Mouse (Mus musculus): Measurements from ENCODE around the gene Lrrc1. TPM values are rescaled to one million over a fixed set of nuclear protein-coding genes. Genes with fewer than 3 reads are reported as not detected.

The Lrrc1 gene
- polyA plus RNA-seq, 1 experiment from 2014 or later: 12.5 TPM

GRCm38 (mm10) chr9:77428115-77428747 is 116.4 kb downstream of the Lrrc1 start:
- peak overlapping the region; percentile 22; the same call in 1 of the 2 replicates for H3K9ac ChIP-seq
- H3K27ac ChIP-seq: no peak overlapping the region
- H3K4me2 ChIP-seq: peak overlapping the region; percentile 32
- peaks cover 21% of the 10 kb centered on the region for H3K4me1 ChIP-seq
- WGBS: 40% methylated on average over 14 of the region's 14 CpGs
- no peaks in the 10 kb centered on the region for H3K9me3 ChIP-seq (replicated peaks)
- H3K36me3 ChIP-seq (ENCODE audit: poor library complexity, severe bottlenecking): peaks cover 10% of the 10 kb centered on the region
- no peaks in the 10 kb centered on the region for H3K27me3 ChIP-seq
- peak; percentile 9; the same call in 1 of the 2 replicates for ATAC-seq
- no peak overlapping the region for H3K4me3 ChIP-seq

GRCm38 (mm10) chr9:77427292-77428114 is 117.2 kb downstream of the Lrrc1 start:
- ATAC-seq: peak; percentile 72; the same call in 1 of the 2 replicates
- Histone ChIP-seq H3K4me3 (no peak overlapping the region), H3K27ac (no peak overlapping the region), H3K4me2 (peak overlapping the region; percentile 32), H3K36me3 (ENCODE audit: poor library complexity, severe bottlenecking) (peaks cover 10% of the 10 kb centered on the region), H3K4me1 (peaks cover 21% of the 10 kb centered on the region), H3K9ac (peak overlapping the region; percentile 22; the same call in 1 of the 2 replicates), H3K9me3 (replicated peaks) (no peaks in the 10 kb centered on the region), H3K27me3 (no peaks in the 10 kb centered on the region)
- 40% methylated on average over 23 of the region's 23 CpGs for WGBS

GRCm38 (mm10) chr9:77426110-77426509 is 118.6 kb downstream of the Lrrc1 start:
- H3K4me2 ChIP-seq: no peak overlapping the region

GRCm38 (mm10) chr9:77425553-77425952 is 119.1 kb downstream of the Lrrc1 start:
- H3K27ac ChIP-seq: no peak overlapping the region
- H3K27me3 ChIP-seq: no peaks in the 10 kb centered on the region
- no peaks in the 10 kb centered on the region for H3K36me3 ChIP-seq (ENCODE audit: poor library complexity, severe bottlenecking)
- no peaks in the 10 kb centered on the region for H3K9me3 ChIP-seq (replicated peaks)
- 94% methylated on average over 4 of the region's 4 CpGs for WGBS
- no peak for ATAC-seq
- no peak overlapping the region for H3K4me3 ChIP-seq
- peaks cover 21% of the 10 kb centered on the region for H3K4me1 ChIP-seq
- no peak overlapping the region for H3K9ac ChIP-seq
- H3K4me2 ChIP-seq: no peak overlapping the region

More at GRCm38 (mm10) chr9:77426110-77426509, 118.6 kb downstream of the Lrrc1 start:
- Histone ChIP-seq H3K9ac (no peak overlapping the region), H3K4me1 (peaks cover 21% of the 10 kb centered on the region), H3K36me3 (ENCODE audit: poor library complexity, severe bottlenecking) (peaks cover 1% of the 10 kb centered on the region; the same call in 1 of the 2 replicates), H3K27ac (no peak overlapping the region), H3K27me3 (no peaks in the 10 kb centered on the region), H3K9me3 (replicated peaks) (no peaks in the 10 kb centered on the region), H3K4me3 (no peak overlapping the region)
- 83% methylated on average over 14 of the region's 14 CpGs for WGBS
- ATAC-seq: 0 out of 2 replicates have a peak, but pooled peaks have one; percentile 9

- H3K4me3 ChIP-seq: no peak overlapping the region
- H3K27ac ChIP-seq: no peak overlapping the region
- H3K9me3 ChIP-seq (replicated peaks): no peaks in the 10 kb centered on the region
- no peak overlapping the region for H3K4me2 ChIP-seq
- no peak overlapping the region for H3K9ac ChIP-seq
- WGBS: 93% methylated on average over 4 of the region's 4 CpGs
- H3K4me1 ChIP-seq: no peaks in the 10 kb centered on the region
- ATAC-seq: no peak
- H3K36me3 ChIP-seq (ENCODE audit: poor library complexity, severe bottlenecking): no peaks in the 10 kb centered on the region
- H3K27me3 ChIP-seq: no peaks in the 10 kb centered on the region
Observed at GRCm38 (mm10) chr9:77420200-77420585, 124.5 kb downstream of the Lrrc1 start.

GRCm38 (mm10) chr9:77419501-77420199 is 125.0 kb downstream of the Lrrc1 start:
- Histone ChIP-seq H3K27me3 (no peaks in the 10 kb centered on the region), H3K27ac (no peak overlapping the region), H3K9me3 (replicated peaks) (no peaks in the 10 kb centered on the region), H3K4me3 (no peak overlapping the region), H3K9ac (no peak overlapping the region), H3K36me3 (ENCODE audit: poor library complexity, severe bottlenecking) (no peaks in the 10 kb centered on the region), H3K4me1 (no peaks in the 10 kb centered on the region), H3K4me2 (no peak overlapping the region)
- ATAC-seq: no peak
- WGBS: 92% methylated on average over 9 of the region's 9 CpGs

- Histone ChIP-seq H3K9me3 (replicated peaks) (no peaks in the 10 kb centered on the region), H3K36me3 (ENCODE audit: poor library complexity, severe bottlenecking) (no peaks in the 10 kb centered on the region), H3K27ac (no peak overlapping the region), H3K4me1 (no peaks in the 10 kb centered on the region), H3K4me2 (no peak overlapping the region), H3K4me3 (no peak overlapping the region), H3K27me3 (no peaks in the 10 kb centered on the region), H3K9ac (no peak overlapping the region)
- 87% methylated on average over 2 of the region's 2 CpGs for whole genome bisulfite sequencing
- no peak for ATAC-seq
Observed at GRCm38 (mm10) chr9:77418800-77419199, 125.9 kb downstream of the Lrrc1 start.

GRCm38 (mm10) chr9:77416486-77416885 is 128.2 kb downstream of the Lrrc1 start:
- Histone ChIP-seq H3K9me3 (replicated peaks) (no peaks in the 10 kb centered on the region), H3K27me3 (no peaks in the 10 kb centered on the region), H3K9ac (no peak overlapping the region), H3K36me3 (ENCODE audit: poor library complexity, severe bottlenecking) (no peaks in the 10 kb centered on the region), H3K4me1 (0 out of 2 replicates have a peak, but pooled peaks cover 6% of the 10 kb centered on the region), H3K4me3 (no peak overlapping the region), H3K27ac (no peak overlapping the region), H3K4me2 (no peak overlapping the region)
- 95% methylated on average over 4 of the region's 4 CpGs for WGBS
- ATAC-seq: no peak

GRCm38 (mm10) chr9:77416002-77416401 is 128.7 kb downstream of the Lrrc1 start:
- 0 out of 2 replicates have a peak, but pooled peaks cover 6% of the 10 kb centered on the region for H3K4me1 ChIP-seq
- 91% methylated on average over 7 of the region's 7 CpGs for WGBS
- no peak overlapping the region for H3K27ac ChIP-seq
- ATAC-seq: no peak
- H3K9me3 ChIP-seq (replicated peaks): no peaks in the 10 kb centered on the region
- no peak overlapping the region for H3K4me2 ChIP-seq
- no peaks in the 10 kb centered on the region for H3K27me3 ChIP-seq
- H3K36me3 ChIP-seq (ENCODE audit: poor library complexity, severe bottlenecking): no peaks in the 10 kb centered on the region
- H3K4me3 ChIP-seq: no peak overlapping the region
- H3K9ac ChIP-seq: no peak overlapping the region

GRCm38 (mm10) chr9:77411830-77412425 is 132.7 kb downstream of the Lrrc1 start:
- H3K9ac ChIP-seq: no peak overlapping the region

GRCm38 (mm10) chr9:77410968-77411367 is 133.7 kb downstream of the Lrrc1 start:
- H3K9me3 ChIP-seq (replicated peaks): no peaks in the 10 kb centered on the region
- no peak overlapping the region for H3K9ac ChIP-seq
- no peak overlapping the region for H3K4me2 ChIP-seq
- H3K36me3 ChIP-seq (ENCODE audit: poor library complexity, severe bottlenecking): no peaks in the 10 kb centered on the region
- no peak overlapping the region for H3K4me3 ChIP-seq
- peaks cover 17% of the 10 kb centered on the region; the same call in 1 of the 2 replicates for H3K4me1 ChIP-seq
- WGBS: 85% methylated on average over 4 of the region's 4 CpGs
- no peaks in the 10 kb centered on the region for H3K27me3 ChIP-seq
- H3K27ac ChIP-seq: no peak overlapping the region
- no peak for ATAC-seq

More at GRCm38 (mm10) chr9:77411830-77412425, 132.7 kb downstream of the Lrrc1 start:
- Histone ChIP-seq H3K27ac (no peak overlapping the region), H3K36me3 (ENCODE audit: poor library complexity, severe bottlenecking) (no peaks in the 10 kb centered on the region), H3K27me3 (no peaks in the 10 kb centered on the region), H3K4me1 (peaks cover 17% of the 10 kb centered on the region; the same call in 1 of the 2 replicates), H3K4me2 (no peak overlapping the region), H3K4me3 (no peak overlapping the region), H3K9me3 (replicated peaks) (no peaks in the 10 kb centered on the region)
- no peak for ATAC-seq
- WGBS: 80% methylated on average over 3 of the region's 3 CpGs
